17 mouse cellular contexts compared by ENCODE assay signal in genomic region chr12:45092444-45092843, GRCm38 (mm10). TPM values are rescaled to one million over a fixed set of nuclear protein-coding genes. Genes with fewer than 3 reads are reported as not detected.
DNase-seq lines count a peak whose midpoint lies in the region; ATAC-seq lines count a peak whose summit lies in the region.
"Had no signal": no experiment of that assay in that cellular context is flagged by ENCODE, and none has a peak within 500 bp of the region (broad histone marks: within the 10 kb centered on the region; RNA-seq: fewer than 3 reads in every experiment).

No protein-coding gene starts in this region.

- no peaks in the 10 kb centered on the region for H3K36me3 ChIP-seq in macrophage (ENCODE audit: inconsistent target)
- H3K36me3 ChIP-seq: embryonic facial prominence, embryonic 12.5 days; forebrain, embryonic 12.5 days; heart, embryonic 12.5 days had no signal

- peak overlapping the region; percentile 55 for H3K27ac ChIP-seq in macrophage
- H3K27ac ChIP-seq: embryonic facial prominence, embryonic 12.5 days; forebrain, embryonic 12.5 days had no signal

- DNase-seq in A20 (ENCODE audit: low read depth, low spot score) (peak; percentile 4), MEL-GATA-1-ER (ENCODE audit: extremely low read depth, low read depth) (peak; percentile 11)
- DNase-seq in testis, postnatal 14 days (ENCODE audit: low spot score) = no peak
- no peak for DNase-seq in urinary bladder, postnatal 14 days (ENCODE audit: low spot score)
- DNase-seq: adrenal gland, adult 8-10 months; adrenal gland, postnatal 36 days; cerebellum, adult 8-10 months; cerebellum, postnatal 14 days; gastrocnemius, postnatal 14 days had no signal

- H3K79me2 ChIP-seq in macrophage (ENCODE audit: inconsistent target) = no peaks in the 10 kb centered on the region

- ATAC-seq in frontal cortex, adult (ENCODE audit: low TSS enrichment) = no peak
- ATAC-seq: forebrain, embryonic 16.5 days; hindbrain, embryonic 16.5 days; inflammation-experienced regulatory T-cells, adult 6 months had no signal

- 28% methylated on average over 3 of the region's 3 CpGs for WGBS in macrophage (ENCODE audit: missing documents)

- H3K4me3 ChIP-seq in macrophage (ENCODE audit: inconsistent target) = no peak overlapping the region
- H3K4me3 ChIP-seq: embryonic facial prominence, embryonic 12.5 days; forebrain, embryonic 12.5 days; heart, embryonic 12.5 days had no signal

RNA-seq across cellular contexts. Expression of gene Stxbp6, which starts 17.9 kb away (rescaled TPM):
- 10 to 100 TPM in 3 of 26 experiments, 1 to 10 TPM in 1, under 1 TPM in 1, not detected in 21; 0.47 to 30.0 (median 19.1) TPM for total RNA-seq in macrophage (2018; cell fraction: chromatin; rRNA removed)
- under 1 TPM in 23 of 26 experiments, not detected in 3; 0.04 to 0.86 (median 0.23) TPM for total RNA-seq in macrophage (2018; cell fraction: cytosol; rRNA removed)
- 10 to 100 TPM in 3 of 26 experiments, 1 to 10 TPM in 7, under 1 TPM in 7, not detected in 9; 0.15 to 26.2 (median 1.7) TPM for total RNA-seq in macrophage (2018; cell fraction: nucleus; rRNA removed)
- polyA plus RNA-seq in macrophage (2018) = 0.62 to 0.79 TPM in 2 of 3 replicates, not detected in the other
- polyA plus RNA-seq: inflammation-experienced regulatory T-cells, adult 6 months had no signal

Comparison
In these comparisons a context has a peak if more than half of its experiments do, and no peak if none do; other contexts are left out.
1. DNase-seq: peak in A20 (single experiment) and MEL-GATA-1-ER (single experiment); none in testis, postnatal 14 days (single experiment) and urinary bladder, postnatal 14 days (single experiment).